Mouse (Mus musculus) Patski (cell line): ENCODE data around the gene Eno3. TPM values are rescaled to one million over a fixed set of nuclear protein-coding genes. Genes with fewer than 3 reads are reported as not detected.

Source experiments
- ATAC-seq: fragments of 100-300 bp; one replicate; pipeline ENCODE4 v1.8.0; 2021
- CTCF ChIA-PET: fragments of 350-600 bp; sonication (Branson Sonifier 250); formaldehyde crosslinking; loops from one replicate; lab custom pipeline; 2022; ENCODE audit warnings: inconsistent platforms; lab: Charles Lee
- POLR2A ChIA-PET: fragments of 350-600 bp; sonication (Branson Sonifier 250); formaldehyde crosslinking; loops from one replicate; lab custom pipeline; 2022; ENCODE audit warnings: antibody characterized with exemption, inconsistent platforms; lab: Charles Lee
- DNase-seq: peaks from one replicate; pipeline ENCODE4 v3.0.0-alpha.2; 2011; ENCODE audit warnings: low read depth, low spot score
- H3K27me3 ChIP-seq: fragments of 371-371 bp; one replicate; pipeline ENCODE4 v1.5.1; 2021
- CTCF ChIP-seq: fragments of 100-300 bp; IDR thresholded peaks from one replicate; pipeline ENCODE4 v1.5.1; 2021
- in situ Hi-C: fragments of 300-500 bp; cut with MboI; formaldehyde crosslinking; loops from 3 replicates; pipeline ENCODE4 v1.11.1; 2018; ENCODE audit warnings: low pct_unique_long_range_greater_than_20kb, mixed read lengths
- polyA plus RNA-seq: library from polyadenylated mRNA; unstranded; gene quantifications from one replicate; pipeline ENCODE4 v1.2.3, GENCODE M21; 2021

Gene Eno3
- polyA plus RNA-seq, 1 experiment from 2014 or later, result 16.2 TPM

GRCm38 (mm10) chr11:70702781-70703180 lies 45.8 kb downstream of the Eno3 start:
- no peak for DNase-seq
- in situ Hi-C loops, result no loop called here
- no peak for TF ChIP-seq CTCF
- ChIA-PET CTCF (interaction anchor here (1.0 to 1.5 kb wide), 4 partner anchors 13 to 271 kb away, joined by 3 to 5 read pairs (median 3); partner anchors contain the start of gene Camta2), POLR2A (interaction anchor here (0.6 to 1.0 kb wide), 2 partner anchors 8 to 803 kb away, joined by 3 to 6 read pairs; no protein-coding TSS in a partner anchor)
- no peak for ATAC-seq
- no peaks in the 10 kb centered on the region for H3K27me3 ChIP-seq

GRCm38 (mm10) chr11:70706127-70706526 lies 49.1 kb downstream of the Eno3 start:
- DNase-seq (no peak), ATAC-seq (no peak)
- POLR2A ChIA-PET, result no interaction called here
- H3K27me3 ChIP-seq, result no peaks in the 10 kb centered on the region
- CTCF ChIA-PET, result no interaction called here
- in situ Hi-C loops, result no loop called here
- TF ChIP-seq CTCF, result no peak

GRCm38 (mm10) chr11:70711026-70711425 lies 54.0 kb downstream of the Eno3 start:
- DNase-seq (no peak), ATAC-seq (no peak)
- no peaks in the 10 kb centered on the region for H3K27me3 ChIP-seq

More at GRCm38 (mm10) chr11:70711026-70711425, 54.0 kb downstream of the Eno3 start:
- ChIA-PET CTCF (no interaction called here), POLR2A (interaction anchor here (0.7 to 1.1 kb wide), 2 partner anchors 8 to 82 kb away, joined by 3 to 5 read pairs; no protein-coding TSS in a partner anchor)
- no peak for TF ChIP-seq CTCF
- in situ Hi-C loops, result no loop called here

Other genes starting within 250 kb of the Eno3 start
- gene Pelp1, start 247.2 kb upstream of the Eno3 start, polyA plus RNA-seq, result 31.0 TPM
- 22.5 TPM for gene Arrb2, start 224.6 kb upstream of the Eno3 start, polyA plus RNA-seq
- gene Med11, start 205.3 kb upstream of the Eno3 start, polyA plus RNA-seq, result 41.3 TPM
- 3.5 TPM for gene Zmynd15, start 197.8 kb upstream of the Eno3 start, polyA plus RNA-seq
- 32.7 TPM for gene Cxcl16, start 197.2 kb upstream of the Eno3 start, polyA plus RNA-seq
- 0.41 TPM for gene Tm4sf5, start 152.0 kb upstream of the Eno3 start, polyA plus RNA-seq
- not detected for gene Vmo1, start 142.6 kb upstream of the Eno3 start, polyA plus RNA-seq
- gene Gltpd2, start 138.0 kb upstream of the Eno3 start, polyA plus RNA-seq, result not detected
- gene Psmb6, start 131.8 kb upstream of the Eno3 start, polyA plus RNA-seq, result 323 TPM
- not detected for gene Gm40193, start 124.3 kb upstream of the Eno3 start, polyA plus RNA-seq
- gene Pld2, start 117.1 kb upstream of the Eno3 start, polyA plus RNA-seq, result 13.8 TPM
- gene Mink1, start 94.3 kb upstream of the Eno3 start, polyA plus RNA-seq, result 63.2 TPM
- gene 4930544D05Rik, start 41.4 kb upstream of the Eno3 start, polyA plus RNA-seq, result not detected
- not detected for gene Chrne, start 38.0 kb upstream of the Eno3 start, polyA plus RNA-seq
- 0.39 TPM for gene Gp1ba, start 18.1 kb upstream of the Eno3 start, polyA plus RNA-seq
- gene Rnf167, start 10.0 kb upstream of the Eno3 start, polyA plus RNA-seq, result 37.0 TPM
- gene Slc25a11, start 9.7 kb upstream of the Eno3 start, polyA plus RNA-seq, result 152 TPM
- gene Pfn1, start 2.6 kb upstream of the Eno3 start, polyA plus RNA-seq, result 1,032 TPM
- gene Spag7, start 12.2 kb downstream of the Eno3 start, polyA plus RNA-seq, result 155 TPM
- gene Camta2, start 30.9 kb downstream of the Eno3 start, polyA plus RNA-seq, result 22.2 TPM
- 2.5 TPM for gene Inca1, start 43.0 kb downstream of the Eno3 start, polyA plus RNA-seq
- 126 TPM for gene Kif1c, start 43.3 kb downstream of the Eno3 start, polyA plus RNA-seq
- 7.9 TPM for gene Zfp3, start 107.0 kb downstream of the Eno3 start, polyA plus RNA-seq
- gene Scimp, start 155.4 kb downstream of the Eno3 start, polyA plus RNA-seq, result 0.05 TPM
- 48.8 TPM for gene Rabep1, start 187.6 kb downstream of the Eno3 start, polyA plus RNA-seq